Mouse (Mus musculus): Measurements from ENCODE around the gene Anks4b.

Gene Anks4b

GRCm38 (mm10) chr7:120189369-120190149 lies 15.9 kb downstream of the Anks4b start:
- CTCF ChIA-PET, result no interaction called here

- CTCF ChIA-PET, result no interaction called here
These were observed 16.6 kb downstream of the Anks4b start for GRCm38 (mm10) chr7:120190150-120190665.

GRCm38 (mm10) chr7:120192207-120192606 lies 18.5 kb downstream of the Anks4b start:
- CTCF ChIA-PET, result no interaction called here

GRCm38 (mm10) chr7:120192816-120193215 lies 19.2 kb downstream of the Anks4b start:
- CTCF ChIA-PET, result no interaction called here

- CTCF ChIA-PET, result no interaction called here
These were observed 21.5 kb downstream of the Anks4b start for GRCm38 (mm10) chr7:120195207-120195606.

GRCm38 (mm10) chr7:120201231-120201744 lies 27.6 kb downstream of the Anks4b start:
- CTCF ChIA-PET, result no interaction called here

- CTCF ChIA-PET, result no interaction called here
These were observed 28.1 kb downstream of the Anks4b start, which contains the start of gene Crym for GRCm38 (mm10) chr7:120201771-120202170. Crym (minus strand) TSS chr7:120202111.

GRCm38 (mm10) chr7:120203789-120204188 lies 30.1 kb downstream of the Anks4b start, which contains the start of gene Abca14:
Abca14 (plus strand) TSS chr7:120203961.
- CTCF ChIA-PET, result no interaction called here

GRCm38 (mm10) chr7:120205989-120206388 lies 32.3 kb downstream of the Anks4b start:
- CTCF ChIA-PET, result no interaction called here

- CTCF ChIA-PET, result no interaction called here
These were observed 54.9 kb downstream of the Anks4b start for GRCm38 (mm10) chr7:120228541-120228940.
